Mouse (Mus musculus) heart, embryonic 12.5 days (tissue): ENCODE measurements around the gene C2cd2l. TPM values are rescaled to one million over a fixed set of nuclear protein-coding genes. Genes with fewer than 3 reads are reported as not detected.
"Not testable (repeated sequence)": the region's sequence is repeated elsewhere in the genome, so short reads cannot be mapped to it uniquely, and the experiment has no call there.

Source experiments
- ATAC-seq: fragments of 200-750 bp; cut with Nextera tagmentation; 2 replicates; pipeline ENCODE4 v1.8.0; 2017; ENCODE audit warnings: moderate TSS enrichment, moderate library complexity; ENCODE audit not compliant: insufficient number of reproducible peaks, low FRiP score
- H3K27ac ChIP-seq: fragments of 300-500 bp; sonication (generic); 2 replicates; pipeline ENCODE4 v1.5.1; 2016; ENCODE audit warnings: mild to moderate bottlenecking, moderate library complexity; ENCODE audit not compliant: poor library complexity, severe bottlenecking
- H3K27me3 ChIP-seq: fragments of 300-500 bp; sonication (generic); replicated peaks from 2 replicates; pipeline ENCODE4 v1.6.1; 2016; ENCODE audit warnings: mild to moderate bottlenecking, moderate library complexity
- H3K36me3 ChIP-seq: fragments of 300-500 bp; sonication (generic); 2 replicates; pipeline ENCODE4 v1.6.1; 2016; ENCODE audit warnings: mild to moderate bottlenecking, moderate library complexity
- H3K4me1 ChIP-seq: fragments of 300-500 bp; sonication (generic); replicated peaks from 2 replicates; pipeline ENCODE4 v1.6.1; 2016; ENCODE audit warnings: mild to moderate bottlenecking
- H3K4me2 ChIP-seq: fragments of 300-500 bp; sonication (generic); 2 replicates; pipeline ENCODE4 v1.6.1; 2016; ENCODE audit warnings: mild to moderate bottlenecking, moderate library complexity
- H3K4me3 ChIP-seq: fragments of 300-500 bp; sonication (generic); 2 replicates; pipeline ENCODE4 v1.5.1; 2016; ENCODE audit warnings: mild to moderate bottlenecking
- H3K9ac ChIP-seq: fragments of 300-500 bp; sonication (generic); 2 replicates; pipeline ENCODE4 v1.6.1; 2016; ENCODE audit warnings: mild to moderate bottlenecking, moderate library complexity
- H3K9me3 ChIP-seq: fragments of 300-500 bp; sonication (generic); replicated peaks from 2 replicates; pipeline ENCODE4 v1.6.1; 2016; ENCODE audit warnings: mild to moderate bottlenecking, moderate library complexity
- WGBS: fragments of 180-500 bp; shearing (Covaris S2); methylation state at CpG from one replicate; pipeline ENCODE4 v1.1.7; 2016; 5-methylcytosine and 5-hydroxymethylcytosine counted together
- polyA plus RNA-seq: library from polyadenylated mRNA; unstranded; fragments of >200 nt; fragmentation: Nextera tagmentation; extraction: Ambion mirVana; gene quantifications from 2 replicates; pipeline ENCODE4 v1.2.1, GENCODE M21; 2016

C2cd2l gene
- polyA plus RNA-seq, 1 experiment from 2014 or later = 10.3 TPM

DNA sequence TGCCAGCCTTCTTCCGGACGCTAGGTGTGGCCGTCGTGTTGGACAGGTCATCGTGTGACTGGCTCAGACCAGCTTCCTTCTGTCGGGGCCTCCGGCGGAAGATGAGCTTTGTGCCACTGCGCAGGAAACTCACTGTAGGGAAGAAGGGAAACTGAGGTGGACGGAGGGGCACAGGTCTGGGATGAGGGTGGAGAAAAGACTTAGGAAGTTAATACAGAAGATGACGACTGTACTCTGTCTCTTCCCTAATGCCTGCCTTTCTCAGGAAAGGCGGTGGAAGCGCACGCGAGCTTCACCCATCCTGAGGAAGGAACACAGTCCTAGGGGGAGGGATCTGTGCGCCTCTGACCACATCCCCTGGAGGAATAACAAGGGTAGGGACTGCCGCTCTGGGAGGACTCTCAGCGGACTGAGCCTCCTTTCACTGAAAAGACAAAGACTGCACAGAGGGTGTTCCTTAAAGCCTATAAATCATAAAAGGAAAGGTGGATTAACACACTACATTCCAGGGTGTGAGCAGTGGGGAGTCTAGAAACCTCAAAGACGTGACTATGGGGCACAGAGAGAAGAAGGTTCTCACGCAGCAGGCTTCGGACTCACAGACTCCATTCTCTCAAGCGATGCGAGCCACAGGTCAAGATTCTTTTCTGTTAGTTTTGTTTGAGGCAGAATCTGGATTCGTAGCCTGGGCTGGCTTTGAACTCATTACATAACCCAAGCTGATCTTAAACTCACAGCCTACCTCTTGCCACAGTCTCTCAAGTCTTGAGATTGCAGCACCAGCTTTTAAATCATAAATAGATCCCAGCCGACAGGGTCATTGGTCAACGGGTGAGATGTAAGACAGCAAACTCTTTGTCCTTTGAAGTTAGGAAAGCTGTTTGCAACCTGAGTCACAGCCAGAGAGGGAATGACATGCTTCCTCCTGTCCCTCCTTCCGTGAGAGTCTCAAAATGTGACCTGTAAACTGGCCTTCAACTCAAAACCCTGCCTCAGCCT is 8.7 kb downstream of the C2cd2l start:
- WGBS = 16% methylated on average over 27 of the region's 27 CpGs
- ATAC-seq = peak; percentile 60; the same call in 1 of the 2 replicates

DNA sequence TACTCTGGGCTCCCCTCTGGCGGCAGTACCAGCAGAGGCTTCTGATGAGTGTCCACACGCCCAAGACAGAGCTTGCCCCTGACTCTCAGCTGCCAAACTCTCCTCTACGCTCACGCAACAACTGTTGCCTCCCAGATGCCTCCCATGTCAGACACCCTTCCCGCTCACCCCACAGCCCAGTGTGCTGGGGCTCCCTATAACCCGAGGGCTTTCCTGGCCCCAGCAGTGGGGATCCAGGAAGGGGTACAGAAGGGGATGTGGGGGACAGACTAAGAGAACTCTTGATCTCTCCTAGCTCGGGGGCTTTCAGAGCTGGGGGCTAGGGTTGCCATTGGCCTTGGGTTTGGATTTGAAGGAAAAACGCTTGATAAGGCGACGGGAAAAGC is 9.3 kb downstream of the C2cd2l start:
- Histone ChIP-seq H3K4me3 (no peak overlapping the region), H3K9ac (peak overlapping the region; percentile 16; the same call in 1 of the 2 replicates), H3K4me2 (peak overlapping the region; percentile 46), H3K27ac (no peak overlapping the region), H3K9me3 (no peaks in the 10 kb centered on the region), H3K27me3 (no peaks in the 10 kb centered on the region), H3K36me3 (peaks cover 33% of the 10 kb centered on the region), H3K4me1 (peaks cover 13% of the 10 kb centered on the region)
- no peak for ATAC-seq
- 26% methylated on average over 10 of the region's 10 CpGs for WGBS

More for the DNA sequence above, 8.7 kb downstream of the C2cd2l start:
- peaks cover 13% of the 10 kb centered on the region for H3K4me1 ChIP-seq
- H3K4me2 ChIP-seq = peak overlapping the region; percentile 46
- peak overlapping the region; percentile 16; the same call in 1 of the 2 replicates for H3K9ac ChIP-seq
- H3K9me3 ChIP-seq = no peaks in the 10 kb centered on the region
- peaks cover 40% of the 10 kb centered on the region for H3K36me3 ChIP-seq
- peak overlapping the region; percentile 2; the same call in 1 of the 2 replicates for H3K4me3 ChIP-seq
- H3K27me3 ChIP-seq = no peaks in the 10 kb centered on the region
- no peak overlapping the region for H3K27ac ChIP-seq

DNA sequence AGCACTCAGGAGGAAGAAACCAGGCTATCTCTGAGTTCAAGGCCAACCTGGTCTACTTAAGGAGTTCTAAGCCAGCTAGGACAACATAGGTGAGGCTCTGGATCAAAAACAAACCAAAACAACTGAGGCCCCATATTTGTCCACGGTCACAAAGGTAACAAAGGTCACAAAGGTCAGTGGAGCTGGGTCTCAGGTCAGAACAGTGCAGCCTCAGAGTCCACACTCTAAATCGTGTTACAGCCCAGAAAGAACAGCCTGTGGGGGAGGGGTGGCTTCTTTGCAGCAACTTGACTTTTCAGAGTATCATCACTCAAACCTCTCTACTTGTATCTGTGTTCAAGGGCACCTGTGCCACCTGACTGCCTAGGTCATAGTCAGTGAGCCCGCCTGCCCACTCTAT is 10.3 kb downstream of the C2cd2l start:
- Histone ChIP-seq H3K36me3 (peaks cover 23% of the 10 kb centered on the region), H3K4me2 (no peak overlapping the region), H3K9me3 (no peaks in the 10 kb centered on the region), H3K27me3 (no peaks in the 10 kb centered on the region), H3K4me3 (no peak overlapping the region), H3K4me1 (peaks cover 15% of the 10 kb centered on the region), H3K27ac (no peak overlapping the region), H3K9ac (no peak overlapping the region)
- ATAC-seq = no peak
- 69% methylated on average over 3 of the region's 3 CpGs for WGBS

DNA sequence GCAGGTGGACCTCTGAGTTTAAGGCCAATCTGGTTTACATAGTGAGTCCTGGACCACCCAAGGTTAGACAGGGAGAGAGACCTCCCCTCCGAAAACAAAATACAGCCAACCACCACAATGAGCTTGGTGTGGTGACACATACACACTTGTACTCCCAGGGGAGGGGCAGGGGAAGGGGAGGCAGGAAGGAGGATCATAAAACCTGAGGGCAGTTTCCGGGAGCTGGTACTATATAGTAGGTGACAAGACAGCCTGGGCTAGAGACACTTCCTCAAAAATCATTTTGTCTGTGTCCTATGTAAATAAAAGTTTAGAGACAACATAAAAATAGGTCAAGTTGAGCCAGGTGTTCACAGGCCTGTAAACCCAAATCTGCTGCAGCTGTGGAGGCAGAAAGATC is 12.8 kb downstream of the C2cd2l start:
- H3K36me3 ChIP-seq = peaks cover 6% of the 10 kb centered on the region
- no peak for ATAC-seq
- no peaks in the 10 kb centered on the region for H3K9me3 ChIP-seq
- H3K27me3 ChIP-seq = no peaks in the 10 kb centered on the region
- no peak overlapping the region for H3K9ac ChIP-seq
- H3K4me2 ChIP-seq = no peak overlapping the region
- peaks cover 28% of the 10 kb centered on the region for H3K4me1 ChIP-seq
- WGBS = 90% methylated on average over 2 of the region's 2 CpGs
- no peak overlapping the region for H3K27ac ChIP-seq
- H3K4me3 ChIP-seq = no peak overlapping the region

DNA sequence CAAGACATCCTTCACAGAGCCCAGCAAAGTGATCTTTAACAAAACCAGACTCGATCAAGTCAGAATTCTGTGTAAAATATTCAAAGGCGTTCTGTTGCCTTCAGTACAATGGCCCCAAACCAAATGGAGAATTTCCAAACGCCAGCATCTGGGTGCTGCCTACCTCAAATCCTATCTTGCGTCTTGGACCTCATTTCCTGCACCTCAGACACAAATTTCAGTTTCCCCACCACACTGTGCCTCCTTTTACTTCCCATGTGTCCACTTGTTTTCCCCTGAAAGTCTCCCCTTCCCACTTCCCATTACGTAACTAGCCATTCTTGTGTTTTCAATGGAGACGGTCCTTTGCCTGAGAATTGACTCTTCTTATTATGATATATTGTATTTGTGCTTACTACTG is 13.6 kb downstream of the C2cd2l start:
- WGBS = 85% methylated on average over 6 of the region's 6 CpGs
- Histone ChIP-seq H3K27me3 (no peaks in the 10 kb centered on the region), H3K9ac (no peak overlapping the region), H3K9me3 (no peaks in the 10 kb centered on the region), H3K36me3 (peaks cover 13% of the 10 kb centered on the region), H3K27ac (no peak overlapping the region), H3K4me3 (no peak overlapping the region), H3K4me1 (peaks cover 25% of the 10 kb centered on the region), H3K4me2 (no peak overlapping the region)
- no peak for ATAC-seq

DNA sequence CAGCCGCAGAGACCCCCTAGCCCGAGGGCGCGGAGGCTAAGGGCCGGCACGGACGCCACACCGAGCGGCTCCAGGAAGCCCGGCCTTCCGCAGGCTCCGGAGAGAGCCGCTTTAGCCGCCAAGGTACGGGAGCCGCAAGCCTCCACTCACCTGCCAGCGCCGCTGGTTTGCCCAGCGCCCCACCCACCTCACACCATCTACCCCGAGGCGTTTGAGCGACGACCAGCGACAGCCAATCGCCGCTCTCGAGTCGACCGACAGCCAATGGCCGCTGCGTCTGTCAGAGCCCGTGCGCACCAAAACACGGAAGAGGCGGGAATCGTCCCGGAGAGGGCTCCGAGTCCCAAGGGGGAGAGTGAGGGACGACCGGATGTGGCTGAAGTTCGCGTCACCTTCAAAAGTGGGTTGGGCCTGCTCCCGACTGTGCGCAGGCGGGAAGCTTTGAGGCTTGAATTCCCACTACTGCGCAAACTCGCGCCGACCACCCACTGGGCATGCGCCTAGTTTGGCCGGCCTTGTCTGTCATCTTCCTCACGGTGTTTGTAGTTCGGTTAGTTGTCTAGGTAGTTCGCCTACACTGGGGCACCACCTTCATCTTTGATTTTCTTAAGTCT is 14.5 kb downstream of the C2cd2l start, which contains the start of gene Hinfp:
TSS of gene Hinfp (minus strand) at position 206 of the 614 bp plus-strand sequence.
- peak; percentile 100 for ATAC-seq
- H3K27me3 ChIP-seq = no peaks in the 10 kb centered on the region
- H3K9ac ChIP-seq = peak within 1 kb of the TSS; percentile 99

DNA sequence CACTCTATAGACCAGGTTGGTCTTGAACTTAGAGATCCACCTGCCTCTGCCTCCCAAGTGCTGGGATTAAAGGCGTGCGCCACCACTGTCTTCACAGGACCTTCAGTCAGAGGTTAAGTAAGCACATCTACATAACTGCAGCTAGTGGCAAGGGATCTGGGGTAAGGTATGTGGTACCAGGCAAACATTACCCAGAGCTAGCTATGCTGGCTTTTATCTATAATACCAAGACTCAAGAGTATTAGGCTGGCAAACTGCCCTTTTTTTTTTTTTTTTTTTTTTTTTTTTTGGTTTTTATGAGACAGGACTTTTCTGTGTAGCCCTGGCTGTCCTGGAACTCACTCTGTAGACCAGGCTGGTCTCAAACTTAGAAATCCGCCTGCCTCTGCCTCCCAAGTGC is 20.1 kb downstream of the C2cd2l start:
- H3K9me3 ChIP-seq, H3K4me3 ChIP-seq, H3K9ac ChIP-seq, H3K4me2 ChIP-seq, H3K27ac ChIP-seq, H3K27me3 ChIP-seq, ATAC-seq: not testable (repeated sequence)
- Histone ChIP-seq H3K36me3 (peaks cover 74% of the 10 kb centered on the region), H3K4me1 (peaks cover 14% of the 10 kb centered on the region)
- 97% methylated on average over 3 of the region's 3 CpGs for WGBS

More for the DNA sequence above, 14.5 kb downstream of the C2cd2l start, which contains the start of gene Hinfp:
- under 1% methylated on average over 54 of the region's 54 CpGs for WGBS
- no peaks in the 10 kb centered on the region for H3K9me3 ChIP-seq
- peaks cover 16% of the 10 kb centered on the region for H3K4me1 ChIP-seq
- H3K4me3 ChIP-seq = peak within 1 kb of the TSS; percentile 97
- peaks cover 22% of the 10 kb centered on the region for H3K36me3 ChIP-seq
- H3K27ac ChIP-seq = peak within 1 kb of the TSS; percentile 89
- peak within 1 kb of the TSS; percentile 87 for H3K4me2 ChIP-seq

DNA sequence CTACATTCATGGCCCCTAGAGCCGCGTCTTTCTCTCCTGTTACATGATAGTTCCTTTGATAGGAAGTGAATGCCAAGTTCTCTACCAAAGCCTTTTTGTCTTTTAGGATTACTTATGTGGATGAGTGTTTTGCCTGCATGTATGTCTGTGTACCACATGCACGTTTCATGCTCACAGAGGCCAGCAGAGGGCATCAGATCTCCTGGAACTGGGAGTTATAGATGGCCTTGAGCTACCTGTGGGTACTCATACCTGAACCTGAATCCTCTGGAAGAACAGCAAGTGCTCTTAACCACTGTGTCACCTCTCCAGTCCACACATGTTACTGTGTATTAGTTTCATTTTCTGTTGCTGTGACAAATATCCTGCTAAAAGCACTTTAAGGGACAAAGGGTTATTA is 27.6 kb downstream of the C2cd2l start:
- H3K4me2 ChIP-seq = no peak overlapping the region
- ATAC-seq = no peak
- peaks cover 69% of the 10 kb centered on the region for H3K36me3 ChIP-seq
- H3K9ac ChIP-seq = no peak overlapping the region
- H3K27ac ChIP-seq = no peak overlapping the region
- H3K4me1 ChIP-seq = peaks cover 12% of the 10 kb centered on the region
- 77% methylated on average over 3 of the region's 3 CpGs for WGBS
- H3K4me3 ChIP-seq = no peak overlapping the region
- H3K27me3 ChIP-seq = peaks cover 9% of the 10 kb centered on the region
- no peaks in the 10 kb centered on the region for H3K9me3 ChIP-seq

DNA sequence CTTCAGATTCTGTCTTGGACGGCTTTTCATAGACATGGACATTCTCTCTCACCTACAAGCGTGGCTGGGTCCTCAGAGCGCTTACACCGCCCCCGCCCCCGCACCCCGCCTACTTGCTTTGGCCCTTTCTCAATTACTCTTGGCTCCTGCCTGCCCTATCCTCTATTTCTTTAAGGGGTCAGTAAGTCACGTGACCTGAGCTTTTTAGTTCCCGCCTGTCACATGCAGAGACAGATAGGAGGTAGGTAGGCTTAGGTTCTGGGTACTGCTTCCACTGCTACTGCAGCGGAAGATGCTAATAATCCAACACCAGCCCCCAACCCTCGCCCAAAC is 31.2 kb downstream of the C2cd2l start:
- Histone ChIP-seq H3K27me3 (peaks cover 27% of the 10 kb centered on the region), H3K9ac (peak overlapping the region; percentile 74; the same call in 1 of the 2 replicates), H3K4me1 (peaks cover 18% of the 10 kb centered on the region), H3K4me3 (peak overlapping the region; percentile 58), H3K27ac (peak overlapping the region; percentile 56), H3K9me3 (no peaks in the 10 kb centered on the region), H3K36me3 (peaks cover 36% of the 10 kb centered on the region), H3K4me2 (peak overlapping the region; percentile 87)
- 6% methylated on average over 11 of the region's 11 CpGs for WGBS
- peak; percentile 26; the same call in 1 of the 2 replicates for ATAC-seq

DNA sequence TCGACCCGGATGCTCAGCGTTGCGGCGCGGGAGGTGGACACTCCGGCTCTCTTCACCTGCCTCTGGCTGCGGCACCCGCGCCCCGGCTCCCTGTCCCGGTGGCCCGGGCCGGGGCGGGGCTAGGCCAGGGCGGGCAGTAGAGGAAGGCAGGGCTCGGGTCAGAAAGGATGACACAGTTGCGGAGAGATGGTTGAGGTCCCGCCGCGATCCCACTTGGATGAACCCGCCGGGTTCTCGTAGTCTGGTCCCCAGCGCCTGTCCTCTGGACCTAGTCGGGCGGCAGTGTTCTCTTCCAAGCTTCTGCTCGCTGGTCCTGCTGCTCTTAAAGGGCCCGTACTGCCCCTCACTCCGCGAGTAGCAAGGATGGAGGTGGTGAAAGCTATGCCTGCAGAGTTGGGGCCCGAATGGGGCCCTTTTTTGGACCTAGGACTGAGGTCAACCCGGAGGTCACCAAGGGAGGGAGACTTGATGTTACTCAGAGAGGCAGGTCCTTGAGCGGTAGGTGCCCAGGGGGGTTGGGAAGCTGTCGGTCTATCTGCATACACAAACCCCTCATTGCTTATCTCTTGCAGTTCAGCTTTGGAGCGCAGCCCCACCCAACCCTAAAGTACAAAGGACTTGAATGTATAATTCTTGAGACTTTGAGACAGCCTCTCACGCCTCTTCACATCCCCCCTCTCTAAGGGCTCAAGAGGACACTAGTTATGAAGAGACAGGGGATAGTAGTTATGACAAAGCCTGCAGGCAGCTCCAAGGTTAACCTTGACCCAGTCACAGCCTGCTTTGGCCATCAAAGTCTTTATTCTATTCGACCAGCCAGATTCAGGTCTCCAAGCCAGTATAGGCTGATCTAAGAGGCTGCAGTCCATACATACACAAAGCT is 31.8 kb downstream of the C2cd2l start, which contains the start of gene Abcg4:
TSS of gene Abcg4 (minus strand) at position 540 of the 883 bp plus-strand sequence.
- H3K4me3 ChIP-seq = peak within 1 kb of the TSS; percentile 58
- H3K4me1 ChIP-seq = peaks cover 20% of the 10 kb centered on the region
- peak; percentile 87 for ATAC-seq
- H3K9ac ChIP-seq = peak within 1 kb of the TSS; percentile 74
- peaks cover 30% of the 10 kb centered on the region for H3K36me3 ChIP-seq
- 1% methylated on average over 38 of the region's 38 CpGs for WGBS
- H3K27ac ChIP-seq = peak within 1 kb of the TSS; percentile 56
- H3K4me2 ChIP-seq = peak within 1 kb of the TSS; percentile 87
- no peaks in the 10 kb centered on the region for H3K9me3 ChIP-seq
- H3K27me3 ChIP-seq = peaks cover 27% of the 10 kb centered on the region
